Mouse (Mus musculus): ENCODE data around the gene Sdha. TPM values are rescaled to one million over a fixed set of nuclear protein-coding genes. Genes with fewer than 3 reads are reported as not detected.

Sdha gene
- 78.2 and 88.1 TPM in 2 replicates for polyA plus RNA-seq (2012; rRNA removed)

DNA sequence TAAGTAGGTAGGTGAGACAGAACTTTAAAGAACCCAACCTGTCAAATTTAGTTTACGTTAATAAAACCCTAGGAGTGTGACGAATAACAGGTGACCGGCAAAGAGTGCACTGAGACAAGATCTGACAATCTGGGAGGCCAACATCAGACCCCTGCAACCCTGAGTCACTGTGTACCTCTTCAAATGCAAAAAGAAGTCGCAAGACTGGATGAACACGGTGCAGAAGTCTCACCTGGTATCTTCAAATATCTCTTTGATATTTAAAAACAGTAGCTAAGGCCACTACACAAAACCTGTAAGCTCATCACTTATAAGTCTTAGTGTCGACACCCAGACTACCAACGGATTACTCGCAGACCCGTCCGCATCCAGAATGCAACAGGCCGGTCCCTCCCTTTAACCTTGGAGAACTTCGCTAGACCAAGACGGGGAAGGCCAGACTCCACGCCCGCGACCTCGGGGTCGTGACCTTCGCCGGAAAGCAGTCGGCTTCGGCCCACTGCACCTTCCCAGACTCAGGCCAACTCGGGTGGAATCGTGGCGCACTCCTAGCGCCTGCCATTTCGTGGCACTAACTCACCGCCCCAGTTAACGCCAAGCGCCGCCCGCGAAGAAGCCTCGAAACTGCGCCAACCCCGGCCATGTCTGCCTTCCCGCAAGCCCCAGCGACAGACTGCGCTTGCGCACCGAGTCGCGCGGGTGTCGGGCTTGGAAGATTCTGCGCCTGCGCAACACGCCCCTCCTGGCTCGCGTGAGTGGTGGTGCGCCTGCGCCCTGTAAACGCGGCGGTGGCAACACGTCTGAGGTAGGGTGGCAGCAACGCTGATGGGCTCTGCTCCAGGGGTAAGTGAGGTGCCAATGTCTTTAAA lies at the start of gene Sdha, which contains the start of gene Ccdc127:
Gene Sdha (minus strand): TSS at position 715 of the 869 bp plus-strand sequence.
Gene Ccdc127 (plus strand): TSS at position 744 of the 869 bp plus-strand sequence.

DNA sequence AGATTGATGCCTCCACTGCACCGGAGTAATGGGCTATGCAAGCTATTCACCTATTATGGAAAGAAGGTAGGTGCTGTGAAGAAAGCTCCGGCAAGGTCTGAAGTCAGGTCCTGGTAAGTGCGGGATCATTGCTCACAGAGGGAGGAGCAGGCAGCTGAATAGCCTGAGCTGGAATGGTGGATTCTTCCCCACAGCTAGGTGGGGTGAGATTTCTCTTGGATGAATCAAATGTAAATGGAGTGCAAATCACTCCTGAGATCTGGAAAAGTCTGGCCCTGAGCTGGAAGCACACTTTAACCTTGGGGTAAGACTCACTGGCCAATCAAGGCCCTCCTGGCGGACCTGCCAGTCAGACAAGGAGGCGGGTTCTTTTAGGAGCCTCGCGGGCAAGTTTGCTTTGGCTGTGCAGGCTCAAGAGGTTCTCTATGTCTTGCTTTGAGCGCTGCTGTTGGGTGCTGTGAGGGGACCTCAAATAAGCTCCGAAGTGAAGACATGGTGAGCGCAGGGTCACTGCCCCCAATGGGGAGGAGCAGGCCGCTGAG lies 49.3 kb upstream of the Sdha start, which contains the start of gene Ftl1-ps1:
Gene Ftl1-ps1 (plus strand): TSS at position 397 of the 542 bp plus-strand sequence.

DNA sequence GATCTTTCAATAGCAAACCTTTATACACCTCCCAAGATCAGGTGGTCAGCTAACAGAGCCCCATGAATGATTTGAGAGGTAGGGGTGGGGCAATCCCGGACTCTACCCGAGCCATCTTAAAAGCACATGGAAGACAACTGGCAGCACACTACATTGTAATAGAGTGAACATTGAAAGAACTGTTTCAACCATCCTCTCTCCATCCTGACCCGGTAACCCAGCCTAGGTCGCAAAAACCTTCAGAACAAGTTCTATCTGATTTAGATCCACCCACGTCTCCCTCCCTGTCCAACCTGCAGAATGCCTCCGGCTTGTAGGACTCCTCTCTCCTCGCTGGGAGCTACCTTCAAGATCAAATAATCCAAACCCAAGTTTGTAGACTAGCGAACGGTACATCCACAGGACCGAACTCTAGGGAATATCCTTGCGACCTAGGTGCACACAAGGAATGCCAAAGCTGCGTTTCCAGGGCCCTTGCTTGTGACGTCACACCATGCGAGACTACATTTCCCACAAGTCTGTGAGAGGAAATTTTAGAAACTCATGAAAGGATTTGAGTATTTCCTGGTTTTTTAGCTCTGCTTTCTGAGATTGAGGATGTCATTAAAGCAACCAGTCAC lies 40.4 kb upstream of the Sdha start, which contains the start of gene Zfp72:
Gene Zfp72 (minus strand): TSS at position 466 of the 620 bp plus-strand sequence.

DNA sequence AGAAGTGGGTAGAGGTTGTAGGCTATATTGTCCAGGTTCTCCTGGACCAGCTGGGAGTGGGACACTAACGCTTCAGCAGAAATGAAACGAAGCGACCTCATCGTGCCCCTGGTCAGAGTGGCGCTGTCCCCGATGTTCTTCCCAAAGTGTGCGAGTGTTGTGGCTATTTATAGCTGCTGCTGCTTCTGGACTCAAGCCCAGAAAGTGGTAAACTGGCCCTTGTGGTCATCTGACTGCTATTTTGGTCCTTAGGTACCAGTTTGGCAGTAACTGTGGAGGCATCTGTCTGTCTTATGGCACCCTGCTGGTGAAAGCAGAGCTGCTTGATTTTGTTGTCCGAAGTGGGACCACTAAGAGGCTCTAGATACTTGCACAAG lies 13.8 kb upstream of the Sdha start, which contains the start of gene Lrrc14b:
Gene Lrrc14b (minus strand): TSS at position 147 of the 377 bp plus-strand sequence.

DNA sequence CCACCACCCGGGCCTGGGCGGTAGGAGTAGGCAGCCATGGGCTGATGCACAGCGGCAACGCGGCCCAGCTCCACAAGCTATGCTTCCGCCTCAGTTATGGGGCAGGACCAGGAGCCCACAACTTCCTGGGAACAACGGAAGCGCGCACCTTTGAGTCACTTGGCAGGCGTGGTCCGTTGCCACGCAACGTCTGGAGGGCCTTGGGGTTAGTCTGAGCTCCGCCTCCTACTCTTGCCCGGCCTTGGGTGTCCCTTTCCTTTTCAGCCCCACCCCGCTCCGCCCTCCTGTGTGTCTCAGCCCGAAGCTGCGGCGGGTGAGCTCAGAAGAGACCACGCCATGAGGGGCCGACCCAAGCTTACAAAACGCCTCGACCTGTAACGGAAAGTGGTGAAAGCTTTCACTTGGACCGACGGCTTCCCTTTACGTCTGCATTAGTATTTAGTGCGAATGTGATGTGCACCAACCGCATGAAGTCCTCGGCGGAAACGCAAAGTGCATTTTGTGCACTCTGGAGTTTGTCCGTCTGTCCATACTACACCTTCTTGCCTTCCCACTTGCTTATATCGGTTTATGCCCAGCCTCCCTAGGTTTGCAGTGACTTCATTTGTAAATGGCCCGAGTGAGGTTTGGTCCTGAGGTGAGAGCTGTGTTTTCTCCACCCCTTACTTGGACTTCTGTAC lies 32.8 kb downstream of the Sdha start, which contains the start of gene Pdcd6:
Gene Pdcd6 (minus strand): TSS at position 411 of the 680 bp plus-strand sequence.

DNA sequence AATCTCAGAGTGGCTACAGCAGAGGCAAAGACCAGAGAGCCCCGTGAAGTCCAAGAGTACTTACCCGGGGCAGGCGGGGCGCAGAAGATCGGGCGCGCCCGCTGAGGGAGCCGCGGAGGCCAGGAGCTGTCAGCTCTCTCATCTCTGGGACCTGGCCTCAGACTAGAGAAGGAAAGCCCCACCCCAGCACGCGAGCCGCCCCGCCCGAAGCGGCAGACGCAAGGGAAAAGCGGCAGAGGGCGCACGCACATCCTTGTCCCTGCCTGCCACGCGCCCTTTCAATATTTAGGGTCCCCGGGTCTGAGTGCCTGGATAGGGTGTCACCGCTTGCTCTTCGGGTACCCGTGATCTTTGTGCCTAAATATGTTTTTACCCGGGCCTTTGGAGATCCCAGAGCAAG lies 57.9 kb downstream of the Sdha start, which contains the start of gene Ahrr:
Gene Ahrr (minus strand): TSS at position 165 of the 400 bp plus-strand sequence.

Other genes starting within 250 kb of the Sdha start
- not detected in 2 replicates for gene Slc9a3, start 228.8 kb downstream of the Sdha start, polyA plus RNA-seq (2012; rRNA removed)
- 10.8 and 12.9 TPM in 2 replicates for gene Exoc3, start 141.5 kb downstream of the Sdha start, polyA plus RNA-seq (2012; rRNA removed)
- gene Ahrr, start 57.9 kb downstream of the Sdha start, polyA plus RNA-seq (2012; rRNA removed) = 0.06 and 0.16 TPM in 2 replicates
- 55.3 and 64.9 TPM in 2 replicates for gene Pdcd6, start 32.7 kb downstream of the Sdha start, polyA plus RNA-seq (2012; rRNA removed)
- 4.5 and 5.3 TPM in 2 replicates for gene Ccdc127, start within 50 bp of the Sdha start, polyA plus RNA-seq (2012; rRNA removed)
- 0.02 TPM in 2 replicates for gene Lrrc14b, start 13.7 kb upstream of the Sdha start, polyA plus RNA-seq (2012; rRNA removed)
- gene Zfp72, start 40.6 kb upstream of the Sdha start, polyA plus RNA-seq (2012; rRNA removed) = 0.27 and 0.28 TPM in 2 replicates
- gene Ftl1-ps1, start 49.4 kb upstream of the Sdha start, polyA plus RNA-seq (2012; rRNA removed) = 32.3 and 47.1 TPM in 2 replicates
- gene Zfp825, start 143.7 kb upstream of the Sdha start, polyA plus RNA-seq (2012; rRNA removed) = 3.5 and 4.1 TPM in 2 replicates